Mouse (Mus musculus): ENCODE measurements around the gene Ap3s2. TPM values are rescaled to one million over a fixed set of nuclear protein-coding genes. Genes with fewer than 3 reads are reported as not detected.

Gene Ap3s2
- total and polyA plus RNA-seq, 2 experiments from 2014 or later: 36.7 to 38.0 TPM

DNA sequence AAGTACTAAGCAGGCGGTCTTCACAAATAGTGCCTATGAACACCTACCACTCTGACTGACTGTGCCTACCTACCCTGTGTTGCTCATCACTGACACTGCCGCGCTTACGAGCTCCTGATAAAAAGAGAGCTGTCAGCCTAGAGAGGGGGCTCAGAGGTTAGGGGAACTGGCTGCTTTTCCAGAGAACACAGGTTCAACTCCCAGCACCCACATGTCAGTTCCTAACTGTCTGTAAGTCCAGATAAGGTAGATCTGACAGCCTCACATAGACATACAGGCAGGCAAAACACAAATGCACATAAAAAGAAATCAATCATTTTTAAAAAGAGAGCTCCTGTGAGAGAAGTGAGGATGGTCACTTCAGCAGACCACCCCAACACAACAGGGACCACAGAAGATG lies 15.3 kb downstream of the Ap3s2 start:
- WGBS: 94% methylated on average over 4 of the region's 4 CpGs
- Histone ChIP-seq H3K36me3 (ENCODE audit: insufficient read depth) (peaks cover 67% of the 10 kb centered on the region), H3K27me3 (ENCODE audit: insufficient read depth, low read length) (no peaks in the 10 kb centered on the region), H3K4me1 (ENCODE audit: insufficient read depth) (no peaks in the 10 kb centered on the region), H3K4me2 (ENCODE audit: low read depth) (no peak overlapping the region), H3K27ac (ENCODE audit: low read depth, low read length) (no peak overlapping the region), H3K9me3 (ENCODE audit: low read length) (no peaks in the 10 kb centered on the region), H3K9ac (no peak overlapping the region), H3K4me3 (ENCODE audit: low read depth, low read length) (no peak overlapping the region)
- no peak for TF ChIP-seq CTCF (IDR thresholded peaks at IDR 0.05; ENCODE audit: low read depth)
- DNase-seq (no peak), ATAC-seq (no peak)

DNA sequence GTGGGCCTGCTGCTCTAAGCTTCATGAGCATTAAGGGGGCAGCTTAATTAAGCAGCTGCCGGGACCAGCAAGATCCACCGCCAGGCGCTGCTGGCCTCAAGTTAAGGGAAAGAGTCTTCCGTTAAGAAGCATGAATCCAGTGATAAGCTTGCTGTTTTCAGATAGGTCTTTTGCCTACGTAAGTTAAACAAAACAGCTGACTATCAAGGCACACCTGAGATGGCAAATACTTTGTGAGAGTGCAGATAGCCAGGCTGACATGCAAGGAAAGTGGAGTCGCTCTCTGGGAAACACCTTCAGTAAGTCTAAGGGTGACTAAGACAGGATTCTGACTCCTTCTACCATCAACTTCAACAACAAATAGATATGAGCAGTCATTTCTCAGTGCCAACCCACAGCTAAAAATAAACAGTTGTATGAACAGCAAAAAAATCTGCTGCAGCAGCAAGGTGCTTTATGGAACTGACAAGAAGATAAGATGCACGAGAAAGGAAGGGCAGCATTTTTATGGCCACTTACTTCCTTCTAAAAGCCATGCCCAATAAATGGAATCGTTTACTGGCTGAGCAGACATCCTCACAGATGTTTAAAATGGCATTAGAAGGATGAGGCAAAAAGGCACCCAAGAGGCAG lies 17.2 kb downstream of the Ap3s2 start:
- Histone ChIP-seq H3K4me1 (ENCODE audit: insufficient read depth) (no peaks in the 10 kb centered on the region), H3K27me3 (ENCODE audit: insufficient read depth, low read length) (no peaks in the 10 kb centered on the region), H3K4me3 (ENCODE audit: low read depth, low read length) (no peak overlapping the region), H3K27ac (ENCODE audit: low read depth, low read length) (no peak overlapping the region), H3K9me3 (ENCODE audit: low read length) (no peaks in the 10 kb centered on the region), H3K36me3 (ENCODE audit: insufficient read depth) (peaks cover 63% of the 10 kb centered on the region), H3K9ac (no peak overlapping the region), H3K4me2 (ENCODE audit: low read depth) (no peak overlapping the region)
- no peak for DNase-seq
- WGBS: 92% methylated on average over 8 of the region's 8 CpGs
- ATAC-seq: no peak
- no peak for TF ChIP-seq CTCF (IDR thresholded peaks at IDR 0.05; ENCODE audit: low read depth)

DNA sequence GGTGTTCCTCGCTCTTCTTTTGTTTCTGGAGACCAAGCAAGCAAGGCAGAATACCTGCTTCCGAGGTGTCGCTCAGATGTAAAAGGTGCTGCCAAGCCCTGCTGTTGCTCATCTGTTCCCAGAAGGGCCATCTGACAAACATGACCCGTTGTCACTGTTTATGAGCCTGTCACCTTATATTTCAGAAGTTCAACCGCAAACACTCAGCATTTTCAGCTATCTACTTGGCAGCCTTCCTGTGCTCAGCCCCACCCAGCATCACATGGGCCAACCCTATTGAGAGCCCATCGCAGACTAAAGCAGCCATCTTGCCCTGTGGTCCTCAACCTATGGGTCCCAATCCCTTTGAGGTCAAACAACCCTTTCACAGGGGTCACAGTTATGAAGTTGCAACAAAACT lies 19.7 kb downstream of the Ap3s2 start:
- Histone ChIP-seq H3K27ac (ENCODE audit: low read depth, low read length) (no peak overlapping the region), H3K4me2 (ENCODE audit: low read depth) (no peak overlapping the region), H3K9me3 (ENCODE audit: low read length) (no peaks in the 10 kb centered on the region), H3K27me3 (ENCODE audit: insufficient read depth, low read length) (no peaks in the 10 kb centered on the region), H3K9ac (no peak overlapping the region), H3K4me1 (ENCODE audit: insufficient read depth) (no peaks in the 10 kb centered on the region), H3K4me3 (ENCODE audit: low read depth, low read length) (no peak overlapping the region), H3K36me3 (ENCODE audit: insufficient read depth) (peaks cover 53% of the 10 kb centered on the region)
- 96% methylated on average over 6 of the region's 6 CpGs for WGBS
- ATAC-seq (no peak), DNase-seq (no peak)
- no peak for TF ChIP-seq CTCF (IDR thresholded peaks at IDR 0.05; ENCODE audit: low read depth)

DNA sequence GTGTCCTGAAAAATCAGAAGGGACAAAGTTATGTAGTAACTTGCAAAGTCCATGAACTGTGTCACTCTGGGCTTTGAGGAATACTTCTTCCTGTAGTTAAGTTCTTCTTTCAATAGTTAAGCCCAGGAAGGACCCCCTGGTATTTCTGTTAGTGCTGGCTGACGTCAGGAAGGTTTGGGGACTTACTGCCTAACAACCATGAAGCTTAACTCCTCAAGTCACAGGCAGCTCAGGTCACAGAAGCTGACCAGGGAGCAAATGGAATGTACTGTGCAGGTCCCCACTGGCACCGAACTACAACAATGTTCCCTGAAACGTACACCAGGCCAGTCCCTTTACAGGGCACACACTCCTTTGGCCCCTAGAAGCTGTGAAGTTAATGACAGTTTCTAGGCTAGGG lies 25.2 kb downstream of the Ap3s2 start:
- Histone ChIP-seq H3K27ac (ENCODE audit: low read depth, low read length) (no peak overlapping the region), H3K4me2 (ENCODE audit: low read depth) (no peak overlapping the region), H3K9ac (no peak overlapping the region), H3K4me3 (ENCODE audit: low read depth, low read length) (no peak overlapping the region), H3K9me3 (ENCODE audit: low read length) (no peaks in the 10 kb centered on the region), H3K4me1 (ENCODE audit: insufficient read depth) (no peaks in the 10 kb centered on the region), H3K36me3 (ENCODE audit: insufficient read depth) (peaks cover 37% of the 10 kb centered on the region), H3K27me3 (ENCODE audit: insufficient read depth, low read length) (no peaks in the 10 kb centered on the region)
- 83% methylated on average over 3 of the region's 3 CpGs for WGBS
- ATAC-seq (no peak), DNase-seq (no peak)
- TF ChIP-seq CTCF (IDR thresholded peaks at IDR 0.05; ENCODE audit: low read depth): no peak

- Histone ChIP-seq H3K4me1 (ENCODE audit: insufficient read depth) (no peaks in the 10 kb centered on the region), H3K9me3 (ENCODE audit: low read length) (no peaks in the 10 kb centered on the region), H3K27ac (ENCODE audit: low read depth, low read length) (no peak overlapping the region), H3K27me3 (ENCODE audit: insufficient read depth, low read length) (no peaks in the 10 kb centered on the region), H3K36me3 (ENCODE audit: insufficient read depth) (peaks cover 32% of the 10 kb centered on the region), H3K9ac (no peak overlapping the region), H3K4me3 (ENCODE audit: low read depth, low read length) (no peak overlapping the region), H3K4me2 (ENCODE audit: low read depth) (no peak overlapping the region)
- TF ChIP-seq CTCF (IDR thresholded peaks at IDR 0.05; ENCODE audit: low read depth): no peak
- WGBS: 92% methylated on average over 1 of the region's 1 CpGs
- DNase-seq (no peak), ATAC-seq (no peak)
Observed at GRCm38 (mm10) chr7:79894790-79895189, 25.7 kb downstream of the Ap3s2 start.

DNA sequence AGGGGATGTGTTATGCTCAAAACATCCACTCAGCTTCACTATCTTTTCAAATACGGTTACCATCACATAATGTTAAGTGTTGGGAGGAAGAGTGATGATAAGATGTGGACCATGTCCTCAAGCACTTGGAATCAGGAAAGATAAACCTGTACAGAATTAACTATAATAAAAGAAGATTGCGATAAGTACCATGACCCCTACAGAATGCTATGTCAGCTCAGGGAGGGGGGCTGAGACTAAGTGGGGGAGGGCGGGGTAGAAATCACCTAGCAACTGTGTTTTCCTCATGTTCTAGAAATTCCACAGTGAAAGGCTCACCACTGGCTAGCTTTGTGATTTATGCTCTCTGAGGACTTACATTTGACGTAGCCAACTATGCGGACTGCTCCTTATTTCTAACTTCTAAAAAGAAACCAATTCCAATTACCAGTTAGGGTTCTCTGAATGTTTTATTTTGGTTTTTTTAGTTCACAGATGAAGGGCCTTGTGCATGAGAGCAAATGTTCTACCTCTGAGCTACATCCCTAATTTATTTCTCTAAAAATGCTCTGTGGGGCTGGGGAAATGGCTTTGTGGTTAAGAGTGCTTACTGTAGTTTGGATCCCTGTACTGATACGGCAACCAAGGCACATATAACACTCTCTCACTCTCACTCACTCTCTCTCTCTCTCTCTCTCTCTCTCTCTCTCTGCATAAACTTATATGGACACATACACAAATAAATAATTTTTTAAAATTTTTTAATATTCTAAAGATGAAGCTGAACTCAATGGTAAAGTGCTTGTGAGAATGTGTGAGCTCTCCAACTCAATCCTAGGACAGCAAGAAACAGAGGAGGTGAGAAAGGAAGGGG lies 27.6 kb downstream of the Ap3s2 start:
- H3K9ac ChIP-seq: no peak overlapping the region
- H3K4me3 ChIP-seq (ENCODE audit: low read depth, low read length): no peak overlapping the region
- WGBS: 94% methylated on average over 6 of the region's 6 CpGs
- no peak overlapping the region for H3K27ac ChIP-seq (ENCODE audit: low read depth, low read length)
- H3K36me3 ChIP-seq (ENCODE audit: insufficient read depth): peaks cover 30% of the 10 kb centered on the region
- no peak for TF ChIP-seq CTCF (IDR thresholded peaks at IDR 0.05; ENCODE audit: low read depth)
- no peaks in the 10 kb centered on the region for H3K27me3 ChIP-seq (ENCODE audit: insufficient read depth, low read length)
- H3K9me3 ChIP-seq (ENCODE audit: low read length): no peaks in the 10 kb centered on the region
- H3K4me1 ChIP-seq (ENCODE audit: insufficient read depth): no peaks in the 10 kb centered on the region
- no peak overlapping the region for H3K4me2 ChIP-seq (ENCODE audit: low read depth)
- DNase-seq: no peak
- no peak for ATAC-seq

All from forebrain, postnatal 0 days (tissue).